Mouse (Mus musculus): ENCODE measurements around the gene Cactin.

Cactin gene

GRCm38 (mm10) chr10:81319330-81319699 is 1.6 kb upstream of the Cactin start:
- DNase-seq (ENCODE audit: low read depth, low spot score) = no peak

GRCm38 (mm10) chr10:81319741-81320549 is 958 bp upstream of the Cactin start:
- DNase-seq (ENCODE audit: low read depth, low spot score) = no peak

- DNase-seq (ENCODE audit: low read depth, low spot score) = no peak
Measured at GRCm38 (mm10) chr10:81321436-81321835, 533 bp downstream of the Cactin start.

GRCm38 (mm10) chr10:81322444-81322843 is 1.5 kb downstream of the Cactin start:
- no peak for DNase-seq (ENCODE audit: low read depth, low spot score)

DNA sequence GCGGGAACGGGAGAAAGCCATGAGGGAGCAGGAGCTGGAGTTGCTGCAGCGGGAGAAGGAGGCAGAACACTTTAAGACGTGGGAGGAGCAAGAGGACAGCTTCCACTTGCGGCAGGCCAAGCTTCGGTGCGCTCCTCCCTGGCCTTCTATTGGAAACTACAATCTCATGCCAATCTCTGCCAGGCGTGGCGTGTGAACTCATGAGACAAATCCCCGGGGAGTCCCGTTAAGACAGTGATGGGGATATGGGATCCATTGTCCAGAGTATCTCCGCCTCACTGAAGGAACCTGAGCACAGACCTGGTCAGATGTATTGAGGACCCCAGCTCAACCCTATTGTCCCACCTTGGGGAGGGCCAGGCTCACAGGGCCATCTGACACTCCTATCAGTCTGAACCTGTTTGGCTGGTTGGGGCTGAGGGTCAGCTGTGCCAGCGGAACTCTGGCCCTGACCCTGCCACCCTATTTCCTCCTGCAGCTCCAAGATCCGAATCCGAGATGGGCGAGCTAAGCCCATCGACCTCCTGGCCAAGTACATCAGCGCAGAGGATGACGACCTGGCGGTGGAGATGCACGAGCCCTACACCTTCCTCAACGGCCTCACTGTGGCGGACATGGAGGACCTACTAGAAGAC is 2.4 kb downstream of the Cactin start:
- DNase-seq (ENCODE audit: low read depth, low spot score) = no peak

DNA sequence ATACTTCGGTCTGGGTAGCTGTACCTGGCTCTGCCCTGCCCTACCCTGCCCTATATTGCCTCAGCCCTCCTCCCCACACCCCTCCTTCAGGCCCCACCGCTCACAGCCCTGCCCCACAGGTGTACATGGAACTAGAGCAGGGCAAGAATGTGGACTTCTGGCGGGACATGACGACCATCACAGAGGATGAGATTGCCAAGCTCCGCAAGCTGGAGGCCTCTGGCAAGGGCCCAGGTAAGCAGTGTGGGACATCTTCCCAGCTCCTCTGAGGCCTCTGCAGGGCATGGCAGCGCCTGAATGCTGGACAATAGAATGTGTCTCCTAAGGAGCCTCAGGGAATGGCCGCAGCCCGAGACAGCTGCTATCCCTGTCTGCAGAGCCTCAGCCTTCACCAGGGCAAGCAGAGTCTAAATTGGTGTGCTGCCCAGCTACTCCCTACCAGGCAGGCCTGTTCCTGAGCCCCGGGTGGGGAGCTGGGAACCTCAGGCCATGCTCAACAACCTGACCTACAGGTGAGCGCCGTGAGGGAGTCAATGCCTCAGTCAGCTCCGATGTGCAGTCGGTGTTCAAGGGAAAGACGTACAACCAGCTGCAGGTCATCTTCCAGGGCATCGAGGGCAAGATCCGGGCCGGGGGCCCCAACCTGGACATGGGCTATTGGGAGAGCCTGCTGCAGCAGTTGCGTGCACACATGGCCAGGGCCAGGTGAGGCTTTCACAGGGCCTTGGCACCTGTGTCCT is 3.1 kb downstream of the Cactin start:
- no peak for DNase-seq (ENCODE audit: low read depth, low spot score)

- no peak for DNase-seq (ENCODE audit: low read depth, low spot score)
Measured at GRCm38 (mm10) chr10:81325176-81325575, 4.3 kb downstream of the Cactin start.

DNA sequence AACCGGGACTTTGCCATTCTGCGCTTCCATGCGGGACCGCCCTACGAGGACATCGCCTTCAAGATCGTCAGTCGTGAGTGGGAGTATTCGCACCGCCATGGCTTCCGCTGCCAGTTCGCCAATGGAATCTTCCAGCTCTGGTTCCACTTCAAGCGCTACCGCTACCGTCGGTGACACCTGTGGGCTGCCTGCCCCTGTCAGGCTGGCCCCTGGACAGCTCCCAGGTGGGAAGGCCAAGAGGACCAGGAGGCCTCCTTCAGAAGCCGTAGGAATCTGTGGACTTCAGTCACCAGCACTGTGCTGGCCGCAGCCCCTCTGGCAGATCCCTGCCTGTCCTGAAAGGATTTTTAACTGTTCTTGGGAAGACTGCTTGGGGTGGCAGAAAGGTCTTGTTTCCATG is 4.9 kb downstream of the Cactin start:
- no peak for DNase-seq (ENCODE audit: low read depth, low spot score)

GRCm38 (mm10) chr10:81326858-81327257 is 6.0 kb downstream of the Cactin start:
- no peak for DNase-seq (ENCODE audit: low read depth, low spot score)

DNA sequence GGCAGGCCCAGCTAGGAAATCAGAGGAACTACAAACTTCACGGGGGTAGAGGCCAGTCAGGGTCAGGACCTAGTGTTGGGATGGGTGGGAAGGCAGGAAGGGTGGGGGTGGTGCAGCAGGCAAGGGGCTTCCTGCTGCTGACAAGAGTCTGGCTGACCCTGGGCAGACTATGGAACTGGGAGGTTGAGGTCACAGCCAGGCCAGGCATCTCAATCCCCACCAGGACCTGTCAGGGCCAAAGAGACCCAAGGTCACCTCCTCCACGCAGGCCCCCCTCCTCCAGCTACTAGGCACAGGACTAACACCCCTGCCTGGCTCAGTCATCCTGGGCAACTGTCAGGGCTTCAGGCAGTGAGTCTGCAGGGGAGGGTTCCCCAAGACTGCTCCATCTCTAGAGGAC is 7.1 kb downstream of the Cactin start:
- DNase-seq (ENCODE audit: low read depth, low spot score) = no peak

- no peak for DNase-seq (ENCODE audit: low read depth, low spot score)
Measured at GRCm38 (mm10) chr10:81328386-81328785, 7.5 kb downstream of the Cactin start, which contains the start of gene Tbxa2r. TSS of gene Tbxa2r (plus strand) at chr10:81328731.

DNA sequence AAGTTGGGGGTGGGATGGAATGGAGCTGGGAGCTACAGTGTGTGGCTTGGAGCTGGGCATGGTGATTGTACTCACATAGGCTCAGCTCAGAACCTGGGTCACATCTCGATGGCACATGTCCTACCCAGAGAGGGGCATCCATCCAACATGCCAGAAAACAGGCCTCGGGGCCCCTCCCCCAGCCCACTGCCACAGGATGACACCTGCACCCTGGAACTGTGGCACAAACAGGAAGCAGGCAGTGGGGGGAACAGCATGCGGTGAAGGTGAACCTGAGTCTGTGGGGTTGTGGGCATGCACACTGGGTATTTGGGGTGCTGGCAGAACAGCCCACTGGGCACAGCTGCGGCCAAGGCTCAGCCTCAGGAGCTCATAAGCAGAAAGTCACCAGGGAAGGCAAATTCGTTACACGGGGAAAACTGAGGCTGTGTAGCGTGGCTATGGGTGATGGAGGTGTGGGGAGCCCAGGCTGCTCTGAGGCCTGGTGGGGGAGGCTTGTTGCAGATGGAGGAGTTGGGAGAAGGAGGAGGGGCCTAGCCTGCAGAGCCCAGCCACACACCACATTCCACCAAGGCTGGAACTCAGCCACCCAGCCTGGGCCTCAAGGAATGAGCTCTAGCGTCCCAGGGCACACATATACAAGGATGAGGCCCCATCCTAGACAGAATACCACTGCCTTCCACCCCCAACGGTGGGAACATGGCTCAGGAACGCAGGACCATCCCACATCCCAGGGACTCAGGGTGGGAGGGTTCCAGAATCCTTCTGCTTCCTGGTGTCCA is 8.5 kb downstream of the Cactin start:
- no peak for DNase-seq (ENCODE audit: low read depth, low spot score)

DNA sequence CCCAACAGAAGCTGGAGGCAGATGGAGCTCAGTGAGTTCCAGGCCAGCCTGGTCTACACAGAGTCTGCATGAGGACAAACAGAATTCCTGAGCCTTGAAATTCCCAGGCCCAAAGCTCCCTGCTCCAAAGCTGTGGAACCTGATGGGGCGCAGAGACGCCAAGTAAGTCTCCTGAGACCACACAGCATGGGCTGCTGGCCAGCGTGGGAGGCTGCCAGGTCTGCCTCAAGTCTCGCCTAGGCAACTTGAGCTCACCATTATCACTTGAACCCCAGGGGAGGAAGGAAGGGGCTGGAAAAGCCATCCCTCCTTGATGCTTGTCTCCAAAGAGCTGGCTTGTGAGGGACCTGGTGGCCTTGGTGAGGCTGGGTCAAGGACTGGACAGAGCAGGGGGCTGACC is 9.1 kb downstream of the Cactin start:
- no peak for DNase-seq (ENCODE audit: low read depth, low spot score)

DNA sequence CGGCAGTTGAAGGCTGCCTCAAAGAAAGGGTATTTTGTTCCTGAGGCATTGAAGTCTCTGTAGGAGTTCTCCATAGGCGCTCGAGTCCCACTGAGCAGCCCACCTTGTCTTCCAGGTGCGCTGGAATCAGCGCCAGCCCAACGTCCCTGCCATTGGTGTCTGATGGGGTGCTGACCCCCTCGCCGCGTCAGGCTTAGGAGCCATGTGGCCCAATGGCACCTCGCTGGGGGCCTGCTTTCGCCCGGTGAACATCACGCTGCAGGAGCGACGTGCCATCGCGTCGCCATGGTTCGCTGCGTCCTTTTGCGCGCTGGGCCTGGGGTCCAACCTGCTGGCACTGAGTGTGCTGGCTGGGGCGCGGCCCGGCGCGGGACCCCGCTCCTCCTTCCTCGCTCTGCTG is 11.4 kb downstream of the Cactin start:
- no peak for DNase-seq (ENCODE audit: low read depth, low spot score)

DNA sequence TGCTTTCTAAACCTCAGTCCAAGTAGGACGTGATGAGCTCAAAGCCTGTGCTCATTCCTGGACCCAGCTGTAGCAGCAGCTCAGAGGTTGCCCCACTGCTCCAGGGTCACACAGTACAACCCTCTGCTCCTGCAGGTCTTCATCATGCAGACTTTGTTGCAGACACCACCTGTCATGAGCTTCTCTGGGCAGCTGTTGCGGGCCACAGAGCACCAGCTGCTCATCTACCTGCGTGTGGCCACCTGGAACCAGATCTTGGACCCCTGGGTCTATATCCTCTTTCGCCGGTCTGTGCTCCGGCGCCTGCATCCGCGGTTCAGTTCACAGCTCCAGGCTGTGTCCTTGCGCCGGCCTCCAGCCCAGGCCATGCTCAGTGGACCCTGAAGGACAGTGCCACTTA is 13.4 kb downstream of the Cactin start:
- no peak for DNase-seq (ENCODE audit: low read depth, low spot score)

DNA sequence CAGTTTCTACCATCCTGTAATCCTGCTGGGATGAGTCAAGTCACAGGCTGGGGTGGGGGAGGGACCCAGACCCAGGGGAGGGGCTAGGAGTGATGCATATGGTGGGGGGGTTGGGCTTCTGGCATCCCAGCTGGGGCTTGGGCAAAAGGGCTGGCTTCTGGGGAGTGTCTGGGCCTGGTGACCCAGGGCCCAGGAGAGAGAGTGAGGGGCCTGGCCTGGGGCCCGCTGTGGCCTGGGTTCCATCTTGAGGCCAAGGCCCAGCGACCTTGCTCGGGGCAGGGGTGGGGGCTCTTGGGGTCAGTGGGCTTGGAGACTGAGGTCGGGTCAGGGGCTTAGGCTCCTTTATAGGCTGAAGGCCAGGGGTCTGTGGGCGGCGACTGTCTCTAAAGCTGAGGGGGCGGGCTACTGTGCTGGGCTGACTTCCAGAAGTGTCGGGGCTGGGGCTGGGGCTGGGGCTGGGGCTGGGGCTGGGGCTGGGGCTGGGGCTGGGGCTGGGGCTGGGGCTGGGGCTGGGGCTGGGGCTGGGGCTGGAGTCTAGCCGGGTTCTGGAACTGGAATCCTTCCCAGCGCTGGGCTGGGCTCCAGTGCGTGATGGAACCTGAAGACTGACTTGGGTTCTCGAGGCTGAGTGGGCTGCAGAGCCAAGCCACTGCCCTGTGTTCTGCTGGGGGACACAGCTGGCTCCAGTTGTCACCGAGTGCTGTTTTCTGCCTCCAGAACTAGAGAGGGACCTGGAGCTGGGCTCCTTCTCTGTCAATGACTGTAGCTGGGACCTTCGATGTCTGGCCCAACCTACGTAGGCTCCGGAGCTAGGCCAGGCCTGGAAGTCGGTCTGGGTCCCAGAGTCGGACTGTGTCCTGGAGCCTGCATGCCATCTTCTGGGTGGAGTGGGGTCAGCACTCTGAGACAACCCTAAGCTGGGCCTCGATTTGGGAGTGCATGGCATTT is 14.8 kb downstream of the Cactin start:
- DNase-seq (ENCODE audit: low read depth, low spot score) = no peak

- DNase-seq (ENCODE audit: low read depth, low spot score) = no peak
Measured at GRCm38 (mm10) chr10:81336558-81336957, 15.7 kb downstream of the Cactin start.

DNA sequence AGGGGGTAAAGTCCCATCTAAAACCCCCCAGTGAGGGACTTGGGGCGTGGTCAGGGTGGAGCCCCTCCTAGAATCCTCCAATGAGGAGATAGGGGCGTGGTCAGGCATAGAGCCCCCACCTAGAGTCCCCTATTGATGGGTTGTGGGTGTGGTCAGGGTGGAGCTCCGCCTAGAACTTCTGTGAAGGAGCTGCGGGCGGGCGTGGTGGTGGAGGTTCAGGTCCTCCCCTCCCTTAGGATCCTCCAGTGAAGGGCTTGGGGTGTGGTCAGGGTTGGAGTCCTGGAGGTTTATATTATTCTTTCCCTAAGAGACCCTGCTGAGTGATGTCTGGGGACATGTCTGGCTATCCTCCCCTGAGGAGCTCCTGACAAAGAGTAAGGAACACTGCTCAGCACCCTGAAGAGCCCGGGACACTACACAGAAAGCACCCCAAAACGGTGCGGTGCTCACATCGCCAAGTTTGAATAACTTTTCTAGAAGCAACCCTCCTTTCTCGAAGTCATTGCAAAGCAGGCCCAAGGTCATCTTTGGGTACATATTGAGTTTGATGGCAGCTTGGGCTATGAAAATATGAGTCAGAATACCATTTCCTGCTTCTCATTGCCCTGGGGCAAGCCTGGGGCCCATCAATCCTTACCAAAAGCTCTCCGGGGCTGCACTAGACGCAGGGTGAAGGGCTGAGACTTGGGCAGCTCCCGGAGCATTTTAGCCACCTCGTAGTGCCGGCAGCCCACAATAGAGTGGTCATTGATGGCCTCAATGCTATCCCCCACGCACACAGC is 19.8 kb downstream of the Cactin start:
- DNase-seq (ENCODE audit: low read depth, low spot score) = no peak

DNA sequence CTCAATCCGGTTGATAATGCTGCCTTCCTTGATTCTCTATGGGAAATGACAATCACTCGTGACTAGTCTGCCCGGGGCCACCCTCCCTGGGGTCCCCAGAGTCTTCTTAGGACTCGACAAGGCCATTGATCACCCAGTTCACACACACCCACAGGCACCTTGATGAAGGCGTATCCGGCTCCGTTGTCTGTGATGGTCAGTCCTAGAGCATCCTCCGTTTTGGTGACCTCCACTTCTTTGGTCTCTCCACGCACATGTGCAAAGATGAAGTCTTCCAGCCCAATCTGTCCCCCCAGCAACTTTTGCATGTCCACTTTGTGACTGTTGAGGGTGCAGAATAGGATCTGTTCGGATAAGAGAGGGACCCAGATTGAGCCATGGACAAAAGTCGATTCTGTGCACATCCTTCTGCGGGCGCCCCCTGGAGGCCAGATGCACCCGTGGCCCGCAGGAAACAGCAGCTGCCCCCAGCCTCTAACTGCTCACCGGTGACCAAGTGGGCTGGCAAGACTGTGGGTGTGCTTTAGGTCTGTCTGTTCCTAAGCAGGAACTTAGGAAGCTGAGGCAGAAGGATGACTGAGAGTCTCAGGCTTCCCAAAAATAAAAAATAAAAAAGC is 20.5 kb downstream of the Cactin start:
- DNase-seq (ENCODE audit: low read depth, low spot score) = no peak

Measured in retina, adult 2 months (tissue).